Mouse (Mus musculus): ENCODE measurements around the gene Pde8a. TPM values are rescaled to one million over a fixed set of nuclear protein-coding genes. Genes with fewer than 3 reads are reported as not detected.

The Pde8a gene
- polyA plus RNA-seq, 1 experiment from 2014 or later, result 4.0 TPM

GRCm38 (mm10) chr7:81369724-81370123, 156.3 kb downstream of the Pde8a start:
- Histone ChIP-seq H3K9ac (no peak overlapping the region), H3K4me1 (peaks cover 6% of the 10 kb centered on the region; the same call in 1 of the 2 replicates), H3K36me3 (no peaks in the 10 kb centered on the region), H3K27ac (no peak overlapping the region), H3K27me3 (replicated peaks) (0 out of 2 replicates have a peak, but pooled peaks cover 6% of the 10 kb centered on the region), H3K9me3 (no peaks in the 10 kb centered on the region), H3K4me3 (replicated peaks) (no peak overlapping the region), H3K4me2 (no peak overlapping the region)
- 56% methylated on average over 3 of the region's 3 CpGs for WGBS
- no peak for ATAC-seq (ENCODE audit: insufficient read depth, low FRiP score, low read depth)

- Histone ChIP-seq H3K9me3 (no peaks in the 10 kb centered on the region), H3K4me1 (peaks cover 6% of the 10 kb centered on the region; the same call in 1 of the 2 replicates), H3K4me3 (replicated peaks) (no peak overlapping the region), H3K27ac (no peak overlapping the region), H3K4me2 (no peak overlapping the region; the same call in 1 of the 2 replicates), H3K36me3 (no peaks in the 10 kb centered on the region), H3K27me3 (replicated peaks) (0 out of 2 replicates have a peak, but pooled peaks cover 6% of the 10 kb centered on the region), H3K9ac (no peak overlapping the region)
- 25% methylated on average over 5 of the region's 5 CpGs for WGBS
- ATAC-seq (ENCODE audit: insufficient read depth, low FRiP score, low read depth), result no peak
Measured at GRCm38 (mm10) chr7:81371811-81372210, 158.4 kb downstream of the Pde8a start.

GRCm38 (mm10) chr7:81372337-81372920, 159.0 kb downstream of the Pde8a start:
- peaks cover 6% of the 10 kb centered on the region; the same call in 1 of the 2 replicates for H3K4me1 ChIP-seq
- no peak overlapping the region for H3K9ac ChIP-seq
- 6% methylated on average over 13 of the region's 13 CpGs for WGBS
- no peaks in the 10 kb centered on the region for H3K9me3 ChIP-seq
- 0 out of 2 replicates have a peak, but pooled peaks cover 6% of the 10 kb centered on the region for H3K27me3 ChIP-seq (replicated peaks)
- no peak; the same call in 1 of the 2 replicates for ATAC-seq (ENCODE audit: insufficient read depth, low FRiP score, low read depth)
- no peak overlapping the region for H3K27ac ChIP-seq
- H3K4me3 ChIP-seq (replicated peaks), result no peak overlapping the region
- peak overlapping the region; percentile 37 for H3K4me2 ChIP-seq
- no peaks in the 10 kb centered on the region for H3K36me3 ChIP-seq

- no peaks in the 10 kb centered on the region for H3K4me1 ChIP-seq
- no peaks in the 10 kb centered on the region for H3K9me3 ChIP-seq
- no peak overlapping the region for H3K9ac ChIP-seq
- WGBS, result 64% methylated on average over 1 of the region's 1 CpGs
- no peak overlapping the region for H3K27ac ChIP-seq
- no peak overlapping the region for H3K4me3 ChIP-seq (replicated peaks)
- no peak overlapping the region for H3K4me2 ChIP-seq
- no peaks in the 10 kb centered on the region for H3K27me3 ChIP-seq (replicated peaks)
- no peaks in the 10 kb centered on the region for H3K36me3 ChIP-seq
- no peak for ATAC-seq (ENCODE audit: insufficient read depth, low FRiP score, low read depth)
Measured at GRCm38 (mm10) chr7:81379363-81379762, 166.0 kb downstream of the Pde8a start.

Other genes starting within 250 kb of the Pde8a start
- gene Zfp592, start 219.9 kb upstream of the Pde8a start, polyA plus RNA-seq (2015; fragmentation: Nextera tagmentation; extraction: Ambion mirVana), result 9.9 and 13.9 TPM in 2 replicates
- 0.64 and 0.84 TPM in 2 replicates for gene Alpk3, start 156.0 kb upstream of the Pde8a start, polyA plus RNA-seq (2015; fragmentation: Nextera tagmentation; extraction: Ambion mirVana)
- gene Slc28a1, start 98.8 kb upstream of the Pde8a start, polyA plus RNA-seq (2015; fragmentation: Nextera tagmentation; extraction: Ambion mirVana), result 0.71 and 1.5 TPM in 2 replicates
- 1,116 and 1,252 TPM in 2 replicates for gene Rps17, start 131.7 kb downstream of the Pde8a start, polyA plus RNA-seq (2015; fragmentation: Nextera tagmentation; extraction: Ambion mirVana)
- gene Cpeb1, start 241.9 kb downstream of the Pde8a start, polyA plus RNA-seq (2015; fragmentation: Nextera tagmentation; extraction: Ambion mirVana), result 0.83 and 0.89 TPM in 2 replicates

Data from stomach, embryonic 15.5 days (tissue).